8 mouse cellular contexts compared by ENCODE assay signal in genomic region chrX:7878007-7878419, GRCm38 (mm10). TPM values are rescaled to one million over a fixed set of nuclear protein-coding genes. Genes with fewer than 3 reads are reported as not detected.
DNase-seq lines count a peak whose midpoint lies in the region; ATAC-seq lines count a peak whose summit lies in the region.

Gene Pim2, plus strand, starts transcription at chrX:7878262.

- peak within 1 kb of the TSS; percentile 51 for H3K27ac ChIP-seq in hindbrain, embryonic 14.5 days

- H3K4me3 ChIP-seq in hindbrain, embryonic 14.5 days (replicated peaks; ENCODE audit: low read length) = peak within 1 kb of the TSS; percentile 51

- peaks cover 15% of the 10 kb centered on the region for H3K36me3 ChIP-seq in hindbrain, embryonic 14.5 days (replicated peaks; ENCODE audit: control insufficient read depth, insufficient read depth)

- H3K4me2 ChIP-seq in hindbrain, embryonic 14.5 days (replicated peaks) = peak within 1 kb of the TSS; percentile 86

- DNase-seq in WW6 (ENCODE audit: low read depth, low spot score) = peak; percentile 67
- peak; percentile 87 to 93 for DNase-seq in cerebellum, postnatal 25 days
- DNase-seq in frontal cortex, postnatal 25 days (ENCODE audit: low spot score in 2 of 2) = peak; percentile 43 to 69
- DNase-seq in hindbrain, embryonic 14.5 days (ENCODE audit: low spot score) = peak; percentile 76
- peak; percentile 73 to 76 for DNase-seq in layer of hippocampus, postnatal 36 days
- peak; percentile 89 for DNase-seq in lung, postnatal 25 days (ENCODE audit: low spot score)
- peak; percentile 89 for DNase-seq in retina, postnatal 1 day
- peak; percentile 90 for DNase-seq in thymus, postnatal 4 days

- peak within 1 kb of the TSS; percentile 58 for H3K9ac ChIP-seq in hindbrain, embryonic 14.5 days

- H3K27me3 ChIP-seq in hindbrain, embryonic 14.5 days (ENCODE audit: control insufficient read depth, insufficient read depth, low read length) = no peaks in the 10 kb centered on the region

- WGBS in hindbrain, embryonic 14.5 days = 11% methylated on average over 37 of the region's 38 CpGs

- peak; percentile 91 for ATAC-seq in hindbrain, embryonic 14.5 days (ENCODE audit: low FRiP score)

- peaks cover 11% of the 10 kb centered on the region; the same call in 1 of the 2 replicates for H3K4me1 ChIP-seq in hindbrain, embryonic 14.5 days (replicated peaks; ENCODE audit: control insufficient read depth, insufficient read depth, low read length)

- no peaks in the 10 kb centered on the region for H3K9me3 ChIP-seq in hindbrain, embryonic 14.5 days (ENCODE audit: control insufficient read depth, low read length)

RNA-seq across cellular contexts. Expression of gene Pim2, which starts in this region (rescaled TPM):
- 21.3 and 22.6 TPM in 2 replicates for polyA plus RNA-seq in hindbrain, embryonic 14.5 days (2014; fragmentation: Nextera tagmentation; extraction: Ambion mirVana)
- 10 to 100 TPM; 57.8 to 58.6 TPM for total RNA-seq in layer of hippocampus, postnatal 36 days (2021)

Comparison
In these comparisons a context has a peak if more than half of its experiments do, and no peak if none do; other contexts are left out.
1. Peak in every context shown above with its lines: DNase-seq, ATAC-seq, H3K4me3 ChIP-seq and H3K27ac ChIP-seq.